Mouse (Mus musculus) embryonic fibroblast, embryonic 13.5 days (primary cell): Measurements from ENCODE around the gene Map3k7cl.

Experiments used
- CTCF ChIP-seq: IDR thresholded peaks from 2 replicates; pipeline ENCODE4 v1.5.1; 2011; ENCODE audit warnings: mild to moderate bottlenecking, control low read depth, low read length, moderate library complexity, borderline replicate concordance; ENCODE audit not compliant: insufficient read depth
- POLR2A ChIP-seq: IDR thresholded peaks from 2 replicates; pipeline ENCODE4 v1.6.1; 2011; ENCODE audit warnings: low read depth, mild to moderate bottlenecking, control low read depth, low read length, moderate library complexity

DNA sequence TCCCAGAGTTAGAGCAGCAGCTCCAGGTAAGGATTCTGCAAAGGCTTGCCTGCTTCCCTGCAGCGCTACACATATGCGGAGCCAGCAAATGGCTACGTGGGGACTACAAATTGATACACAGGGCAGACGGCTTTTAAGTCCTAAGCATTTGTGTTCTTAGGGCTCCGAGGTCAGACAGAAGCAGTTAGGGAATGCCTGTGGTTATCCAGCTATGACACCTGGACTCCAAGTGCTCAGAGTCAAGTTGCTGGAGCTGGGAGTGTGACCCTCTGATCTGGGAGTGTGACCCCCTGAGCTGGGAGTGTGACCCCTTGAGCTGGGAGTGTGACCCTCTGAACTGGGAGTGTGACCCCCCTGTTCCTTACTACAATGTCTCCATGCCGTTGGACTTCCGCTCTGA lies 17.2 kb downstream of the Map3k7cl start:
- TF ChIP-seq POLR2A: no peak
- no peak for TF ChIP-seq CTCF
